Mouse (Mus musculus): ENCODE measurements at regions not wholly inside any gene's neighbourhood (a gene's known extent, or its start where the extent isn't known, plus 50 kb on each side); places are given as distances from the start of the nearest gene placed in this dataset.

DNA sequence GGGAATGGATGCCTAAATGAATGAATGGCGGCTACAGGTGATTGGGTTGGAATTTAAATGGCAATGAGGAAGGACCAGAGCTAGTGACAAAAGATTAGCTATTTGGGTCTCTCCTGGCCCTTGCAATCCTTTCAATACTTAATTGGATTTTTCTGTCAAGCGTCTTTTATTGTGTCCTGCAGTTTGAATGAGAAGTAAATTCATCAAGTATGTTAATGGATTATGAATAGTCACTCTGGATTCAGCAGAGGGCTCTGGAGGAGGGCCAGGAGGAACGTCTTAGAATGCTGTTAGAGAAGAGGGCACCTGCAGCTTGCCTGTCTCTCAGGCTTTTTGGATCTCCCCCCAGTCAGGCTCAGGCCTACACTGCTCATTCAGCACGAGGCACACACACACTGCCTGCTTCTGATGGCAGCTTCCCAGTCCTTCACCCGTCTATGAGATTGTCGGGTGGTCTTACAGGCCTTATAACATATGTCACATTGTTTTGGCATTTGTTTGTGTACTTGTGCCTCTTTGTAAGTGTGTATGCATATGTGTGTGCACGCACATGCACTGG lies 197.0 kb upstream of the Stt3b start:
- no peak overlapping the region for H3K9ac ChIP-seq (replicated peaks; ENCODE audit: low read length)
- H3K4me2 ChIP-seq (ENCODE audit: low read depth, low read length): no peak overlapping the region
- ATAC-seq (no peak), DNase-seq (ENCODE audit: low spot score) (no peak)
- no peak overlapping the region for H3K27ac ChIP-seq
- no peaks in the 10 kb centered on the region for H3K36me3 ChIP-seq (ENCODE audit: insufficient read depth, low read length)
- no peaks in the 10 kb centered on the region for H3K9me3 ChIP-seq (ENCODE audit: low read length)
- H3K4me1 ChIP-seq (ENCODE audit: insufficient read depth, low read length): no peaks in the 10 kb centered on the region
- H3K4me3 ChIP-seq (ENCODE audit: low read length): no peak overlapping the region
- H3K27me3 ChIP-seq (ENCODE audit: insufficient read depth, low read length): no peaks in the 10 kb centered on the region
- TF ChIP-seq CTCF (IDR thresholded peaks at IDR 0.05; ENCODE audit: low read depth): no peak
- WGBS: 38% methylated on average over 7 of the region's 7 CpGs

DNA sequence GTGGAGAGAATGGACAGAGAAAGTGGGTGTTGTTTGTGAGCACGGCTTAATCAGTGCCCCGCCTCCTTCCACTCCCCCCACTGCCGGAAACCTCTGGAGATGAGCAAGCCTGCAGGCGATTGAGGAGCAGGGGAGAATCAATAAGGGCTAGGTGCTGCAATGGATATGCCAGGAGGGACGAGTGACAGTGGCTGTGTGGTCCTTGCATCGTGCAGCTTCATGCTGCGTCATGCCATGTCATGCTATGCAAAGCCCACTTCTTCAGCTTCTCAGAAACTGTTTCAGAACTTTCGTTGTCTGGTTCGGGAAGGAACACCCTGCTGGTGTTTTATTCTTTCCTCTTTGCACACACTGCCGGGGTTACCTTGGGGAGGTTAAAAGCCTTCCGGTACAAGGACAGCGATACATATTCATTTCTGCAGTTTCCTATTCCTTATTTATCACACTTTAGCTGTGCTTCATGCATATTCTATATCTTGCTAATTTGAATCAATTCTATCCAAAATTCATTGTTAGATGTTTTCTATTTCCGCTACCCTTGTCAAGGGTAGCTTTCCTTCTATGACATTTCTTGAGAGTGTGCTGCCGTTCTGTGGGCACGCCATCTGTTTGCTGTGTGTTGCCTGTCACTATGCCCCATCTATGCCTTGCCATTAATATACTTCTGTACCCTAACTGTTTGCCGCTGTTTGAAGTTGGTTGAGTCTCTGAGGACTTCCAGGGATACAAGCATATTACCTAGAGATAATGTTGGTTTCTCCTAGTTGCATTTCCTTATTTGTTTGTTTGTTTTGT lies 202.8 kb upstream of the Stt3b start:
- ATAC-seq: no peak
- H3K4me3 ChIP-seq (ENCODE audit: low read length): no peak overlapping the region

DNA sequence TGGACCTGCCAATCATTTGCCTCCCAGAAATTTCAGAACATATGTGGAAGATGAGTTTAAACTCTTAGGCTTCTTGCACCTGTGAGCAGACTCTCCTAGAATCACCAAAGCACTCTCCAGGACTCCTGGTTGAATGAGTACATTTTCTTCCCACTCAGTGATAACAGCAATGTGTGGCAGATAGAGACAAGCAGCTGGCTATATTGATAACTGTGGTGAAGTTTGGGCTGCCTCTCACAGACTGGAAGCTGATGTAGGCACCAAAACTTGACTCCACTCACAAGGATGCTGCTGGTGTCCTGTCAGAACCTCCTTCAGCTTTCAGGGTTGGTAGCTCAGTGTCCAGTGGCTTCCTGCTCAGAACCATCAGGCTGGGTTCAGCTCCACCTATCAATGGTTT lies 207.7 kb upstream of the Stt3b start:
- no peak overlapping the region for H3K9ac ChIP-seq (replicated peaks; ENCODE audit: low read length)
- no peak for TF ChIP-seq CTCF (IDR thresholded peaks at IDR 0.05; ENCODE audit: low read depth)
- H3K9me3 ChIP-seq (ENCODE audit: low read length): peaks cover 5% of the 10 kb centered on the region; the same call in 1 of the 2 replicates
- no peak overlapping the region for H3K4me3 ChIP-seq (ENCODE audit: low read length)
- no peak overlapping the region for H3K27ac ChIP-seq
- no peak overlapping the region for H3K4me2 ChIP-seq (ENCODE audit: low read depth, low read length)
- no peaks in the 10 kb centered on the region for H3K4me1 ChIP-seq (ENCODE audit: insufficient read depth, low read length)
- ATAC-seq: no peak
- H3K27me3 ChIP-seq (ENCODE audit: insufficient read depth, low read length): no peaks in the 10 kb centered on the region
- H3K36me3 ChIP-seq (ENCODE audit: insufficient read depth, low read length): no peaks in the 10 kb centered on the region
- DNase-seq (ENCODE audit: low spot score): no peak

More for the DNA sequence above, 202.8 kb upstream of the Stt3b start:
- H3K36me3 ChIP-seq (ENCODE audit: insufficient read depth, low read length): no peaks in the 10 kb centered on the region
- peaks cover 5% of the 10 kb centered on the region; the same call in 1 of the 2 replicates for H3K9me3 ChIP-seq (ENCODE audit: low read length)
- no peaks in the 10 kb centered on the region for H3K27me3 ChIP-seq (ENCODE audit: insufficient read depth, low read length)
- H3K27ac ChIP-seq: no peak overlapping the region
- no peak overlapping the region for H3K4me2 ChIP-seq (ENCODE audit: low read depth, low read length)
- no peak for DNase-seq (ENCODE audit: low spot score)
- no peak for TF ChIP-seq CTCF (IDR thresholded peaks at IDR 0.05; ENCODE audit: low read depth)
- H3K9ac ChIP-seq (replicated peaks; ENCODE audit: low read length): no peak overlapping the region
- WGBS: 60% methylated on average over 16 of the region's 16 CpGs
- no peaks in the 10 kb centered on the region for H3K4me1 ChIP-seq (ENCODE audit: insufficient read depth, low read length)

DNA sequence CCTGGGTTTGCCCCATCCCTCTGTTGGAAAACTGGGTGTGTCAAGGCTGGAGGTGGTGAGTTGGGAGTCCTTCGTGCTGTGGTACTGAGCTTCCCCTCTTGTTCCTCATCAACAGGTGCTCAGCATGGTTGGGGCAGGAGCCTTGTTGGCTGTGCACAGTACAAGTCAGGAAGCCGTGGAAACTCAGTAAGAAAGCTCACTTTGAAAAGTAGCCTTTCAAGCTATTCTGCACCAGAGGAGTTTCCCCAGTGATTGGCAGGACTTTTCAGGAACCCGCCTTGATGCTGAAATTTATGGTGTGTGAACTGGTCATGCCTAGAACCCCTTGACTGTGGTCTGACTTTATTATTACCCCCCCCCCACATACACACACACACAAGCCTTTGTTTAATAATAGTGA lies 213.9 kb upstream of the Stt3b start:
- H3K9ac ChIP-seq (replicated peaks; ENCODE audit: low read length): no peak overlapping the region
- H3K27ac ChIP-seq: no peak overlapping the region
- H3K4me3 ChIP-seq (ENCODE audit: low read length): no peak overlapping the region
- H3K36me3 ChIP-seq (ENCODE audit: insufficient read depth, low read length): no peaks in the 10 kb centered on the region
- TF ChIP-seq CTCF (IDR thresholded peaks at IDR 0.05; ENCODE audit: low read depth): no peak
- H3K4me1 ChIP-seq (ENCODE audit: insufficient read depth, low read length): no peaks in the 10 kb centered on the region
- 54% methylated on average over 3 of the region's 3 CpGs for WGBS
- ATAC-seq (no peak), DNase-seq (ENCODE audit: low spot score) (no peak)
- H3K27me3 ChIP-seq (ENCODE audit: insufficient read depth, low read length): no peaks in the 10 kb centered on the region
- H3K4me2 ChIP-seq (ENCODE audit: low read depth, low read length): no peak overlapping the region
- H3K9me3 ChIP-seq (ENCODE audit: low read length): no peaks in the 10 kb centered on the region

DNA sequence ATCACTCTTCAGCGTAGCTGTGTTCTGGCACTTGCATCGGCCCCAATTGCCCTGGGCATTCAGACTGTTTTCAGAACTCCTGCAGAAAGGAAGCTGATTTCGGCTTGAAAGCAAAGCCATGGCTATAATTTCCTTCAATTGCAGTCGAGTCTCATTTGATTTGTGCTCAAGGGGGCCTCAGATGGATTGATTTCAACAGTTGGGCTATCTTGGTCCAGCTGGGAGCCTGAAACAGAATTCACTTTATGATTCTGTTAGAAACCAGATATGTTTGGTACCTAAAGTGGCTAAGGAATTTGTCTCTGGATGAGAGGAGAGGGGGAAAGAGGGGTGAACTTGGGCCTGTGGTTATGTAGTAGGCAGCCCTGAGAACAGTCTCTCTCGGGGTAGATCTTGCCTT lies 214.4 kb upstream of the Stt3b start:
- H3K9ac ChIP-seq (replicated peaks; ENCODE audit: low read length): no peak overlapping the region
- no peaks in the 10 kb centered on the region for H3K27me3 ChIP-seq (ENCODE audit: insufficient read depth, low read length)
- no peaks in the 10 kb centered on the region for H3K9me3 ChIP-seq (ENCODE audit: low read length)
- no peak overlapping the region for H3K4me2 ChIP-seq (ENCODE audit: low read depth, low read length)
- H3K4me3 ChIP-seq (ENCODE audit: low read length): no peak overlapping the region
- H3K36me3 ChIP-seq (ENCODE audit: insufficient read depth, low read length): no peaks in the 10 kb centered on the region
- ATAC-seq (no peak), DNase-seq (ENCODE audit: low spot score) (no peak)
- no peaks in the 10 kb centered on the region for H3K4me1 ChIP-seq (ENCODE audit: insufficient read depth, low read length)
- H3K27ac ChIP-seq: no peak overlapping the region
- WGBS: 51% methylated on average over 5 of the region's 5 CpGs
- no peak for TF ChIP-seq CTCF (IDR thresholded peaks at IDR 0.05; ENCODE audit: low read depth)

DNA sequence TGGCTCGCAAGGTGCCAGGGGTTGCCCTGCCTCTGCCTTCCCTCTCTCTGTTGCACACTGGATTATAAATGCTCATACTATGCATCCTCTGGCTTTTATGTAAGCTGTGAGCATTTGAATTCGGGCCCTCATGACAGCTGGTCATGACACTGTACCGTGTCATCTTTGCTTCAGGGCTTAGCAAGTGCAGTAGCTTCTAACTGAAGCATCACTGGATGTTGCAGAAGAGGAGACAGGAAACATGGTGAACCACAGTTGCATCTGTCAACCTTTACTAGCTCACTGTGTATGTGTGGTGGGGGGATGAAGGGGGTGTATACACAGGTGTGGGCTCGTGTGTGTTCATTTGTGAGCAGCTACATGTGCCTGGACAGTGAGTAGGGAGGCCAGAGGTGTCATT lies 216.1 kb upstream of the Stt3b start:
- H3K27me3 ChIP-seq (ENCODE audit: insufficient read depth, low read length): no peaks in the 10 kb centered on the region
- no peak for ATAC-seq
- no peak overlapping the region for H3K9ac ChIP-seq (replicated peaks; ENCODE audit: low read length)
- no peak overlapping the region for H3K4me2 ChIP-seq (ENCODE audit: low read depth, low read length)
- no peak overlapping the region for H3K27ac ChIP-seq
- no peaks in the 10 kb centered on the region for H3K36me3 ChIP-seq (ENCODE audit: insufficient read depth, low read length)
- no peaks in the 10 kb centered on the region for H3K9me3 ChIP-seq (ENCODE audit: low read length)
- no peak overlapping the region for H3K4me3 ChIP-seq (ENCODE audit: low read length)
- no peaks in the 10 kb centered on the region for H3K4me1 ChIP-seq (ENCODE audit: insufficient read depth, low read length)
- TF ChIP-seq CTCF (IDR thresholded peaks at IDR 0.05; ENCODE audit: low read depth): no peak
- no peak for DNase-seq (ENCODE audit: low spot score)
- WGBS: 83% methylated on average over 4 of the region's 4 CpGs

DNA sequence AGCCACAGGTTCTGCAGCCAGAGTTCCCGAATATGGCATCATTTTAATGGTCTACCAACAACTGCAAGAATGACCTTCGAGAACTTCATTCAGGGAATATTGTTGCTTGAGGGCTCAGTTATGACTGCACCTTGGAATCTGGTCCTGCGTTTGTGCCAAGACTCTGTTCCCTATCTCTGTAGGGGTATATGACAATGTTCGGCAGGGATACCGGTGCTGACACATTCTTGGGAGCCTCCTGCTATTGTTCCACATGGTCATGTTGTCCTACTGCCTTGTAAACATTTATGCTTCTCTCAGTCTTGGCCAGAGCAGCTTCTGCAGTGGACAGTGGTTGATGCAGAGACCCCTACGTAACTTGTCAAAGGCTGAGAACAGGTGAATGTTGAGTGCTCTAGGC lies 216.8 kb upstream of the Stt3b start:
- no peaks in the 10 kb centered on the region for H3K27me3 ChIP-seq (ENCODE audit: insufficient read depth, low read length)
- H3K4me2 ChIP-seq (ENCODE audit: low read depth, low read length): no peak overlapping the region
- no peaks in the 10 kb centered on the region for H3K36me3 ChIP-seq (ENCODE audit: insufficient read depth, low read length)
- no peak for TF ChIP-seq CTCF (IDR thresholded peaks at IDR 0.05; ENCODE audit: low read depth)
- no peaks in the 10 kb centered on the region for H3K4me1 ChIP-seq (ENCODE audit: insufficient read depth, low read length)
- DNase-seq (ENCODE audit: low spot score) (no peak), ATAC-seq (no peak)
- WGBS: 93% methylated on average over 6 of the region's 6 CpGs
- no peak overlapping the region for H3K4me3 ChIP-seq (ENCODE audit: low read length)
- H3K9me3 ChIP-seq (ENCODE audit: low read length): no peaks in the 10 kb centered on the region
- no peak overlapping the region for H3K9ac ChIP-seq (replicated peaks; ENCODE audit: low read length)
- H3K27ac ChIP-seq: no peak overlapping the region

Data from hindbrain, postnatal 0 days (tissue).